Comparison of ENCODE assay signal across 8 mouse cellular contexts in genomic region chr15:101191459-101192259, GRCm38 (mm10). TPM values are rescaled to one million over a fixed set of nuclear protein-coding genes. Genes with fewer than 3 reads are reported as not detected.
A peak's percentile ranks its signal among the peaks of the same experiment; 100 is the strongest.
DNase-seq lines count a peak whose midpoint lies in the region; ATAC-seq lines count a peak whose summit lies in the region.

No protein-coding gene starts in this region.

- ATAC-seq in hindbrain, embryonic 12.5 days (ENCODE audit: low FRiP score), result peak; percentile 32; the same call in 1 of the 2 replicates
- ATAC-seq in forebrain, embryonic 15.5 days (replicated peaks), result peak; percentile 85
- ATAC-seq in hematopoietic stem cell, adult 5-6 weeks (replicated peaks in 1 of 2; ENCODE audit: insufficient read depth in 1 of 2, low FRiP score in 2 of 2, low TSS enrichment in 1 of 2, low read depth in 1 of 2, poor library complexity in 2 of 2, severe bottlenecking in 2 of 2), result peak; percentile 18 to 23; a peak in 1 of 4 replicates
- ATAC-seq in stomach, embryonic 14.5 days (ENCODE audit: insufficient number of reproducible peaks, insufficient read depth, low FRiP score, low read depth), result no peak

- H3K27me3 ChIP-seq in hindbrain, embryonic 12.5 days, result no peaks in the 10 kb centered on the region
- no peaks in the 10 kb centered on the region for H3K27me3 ChIP-seq in hindbrain, embryonic 10.5 days (ENCODE audit: insufficient read depth, poor library complexity, severe bottlenecking)
- no peaks in the 10 kb centered on the region for H3K27me3 ChIP-seq in forebrain, embryonic 15.5 days
- no peaks in the 10 kb centered on the region for H3K27me3 ChIP-seq in stomach, embryonic 14.5 days (ENCODE audit: control insufficient read depth, insufficient read depth, low read length)

- H3K9ac ChIP-seq in hindbrain, embryonic 12.5 days, result no peak overlapping the region
- no peak overlapping the region for H3K9ac ChIP-seq in forebrain, embryonic 15.5 days (replicated peaks)
- no peak overlapping the region for H3K9ac ChIP-seq in stomach, embryonic 14.5 days (replicated peaks; ENCODE audit: low read depth, low read length)

- peaks cover 40% of the 10 kb centered on the region for H3K4me1 ChIP-seq in hindbrain, embryonic 12.5 days
- H3K4me1 ChIP-seq in hindbrain, embryonic 10.5 days (replicated peaks), result peaks cover 31% of the 10 kb centered on the region
- peaks cover 28% of the 10 kb centered on the region for H3K4me1 ChIP-seq in forebrain, embryonic 15.5 days
- H3K4me1 ChIP-seq in stomach, embryonic 14.5 days (ENCODE audit: control insufficient read depth, insufficient read depth, low read length), result peaks cover 20% of the 10 kb centered on the region

- peak overlapping the region; percentile 35; the same call in 1 of the 2 replicates for H3K27ac ChIP-seq in hindbrain, embryonic 12.5 days
- H3K27ac ChIP-seq in hindbrain, embryonic 10.5 days, result no peak overlapping the region
- 0 out of 2 replicates have a peak overlapping the region, but pooled peaks have one; percentile 17 for H3K27ac ChIP-seq in forebrain, embryonic 15.5 days (replicated peaks)
- peak overlapping the region; percentile 33; the same call in 1 of the 2 replicates for H3K27ac ChIP-seq in stomach, embryonic 14.5 days (ENCODE audit: low read length)

- 23% methylated on average over 13 of the region's 13 CpGs for WGBS in hindbrain, embryonic 12.5 days
- 29% methylated on average over 13 of the region's 13 CpGs for WGBS in hindbrain, embryonic 10.5 days
- WGBS in forebrain, embryonic 15.5 days, result 5% methylated on average over 13 of the region's 13 CpGs
- WGBS in stomach, embryonic 14.5 days, result 31% methylated on average over 13 of the region's 13 CpGs

- no peaks in the 10 kb centered on the region for H3K9me3 ChIP-seq in hindbrain, embryonic 12.5 days (replicated peaks)
- no peaks in the 10 kb centered on the region for H3K9me3 ChIP-seq in hindbrain, embryonic 10.5 days
- H3K9me3 ChIP-seq in forebrain, embryonic 15.5 days, result no peaks in the 10 kb centered on the region
- no peaks in the 10 kb centered on the region for H3K9me3 ChIP-seq in stomach, embryonic 14.5 days (ENCODE audit: control insufficient read depth, low read depth, low read length)

- H3K36me3 ChIP-seq in hindbrain, embryonic 12.5 days, result peaks cover 30% of the 10 kb centered on the region
- peaks cover 39% of the 10 kb centered on the region for H3K36me3 ChIP-seq in hindbrain, embryonic 10.5 days
- H3K36me3 ChIP-seq in forebrain, embryonic 15.5 days, result peaks cover 23% of the 10 kb centered on the region
- peaks cover 22% of the 10 kb centered on the region for H3K36me3 ChIP-seq in stomach, embryonic 14.5 days (ENCODE audit: control insufficient read depth, insufficient read depth, low read length)

- DNase-seq in hindbrain, embryonic 10.5 days (ENCODE audit: low spot score), result no peak
- DNase-seq in adrenal gland, adult (ENCODE audit: inconsistent age in 2 of 2, low spot score in 1 of 2), result peak; percentile 81 to 93
- peak; percentile 92 for DNase-seq in lung, postnatal 36 days
- DNase-seq in thymus, postnatal 14 days, result no peak

- H3K4me3 ChIP-seq in hindbrain, embryonic 12.5 days, result no peak overlapping the region
- H3K4me3 ChIP-seq in hindbrain, embryonic 10.5 days, result no peak overlapping the region
- no peak overlapping the region for H3K4me3 ChIP-seq in forebrain, embryonic 15.5 days
- no peak overlapping the region for H3K4me3 ChIP-seq in stomach, embryonic 14.5 days (ENCODE audit: low read depth, low read length)

- H3K4me2 ChIP-seq in hindbrain, embryonic 12.5 days (replicated peaks), result no peak overlapping the region
- no peak overlapping the region for H3K4me2 ChIP-seq in forebrain, embryonic 15.5 days (replicated peaks)
- no peak overlapping the region for H3K4me2 ChIP-seq in stomach, embryonic 14.5 days (replicated peaks; ENCODE audit: low read depth, low read length)

RNA-seq across cellular contexts. Expression of gene Acvr1b, which starts 17.8 kb away (rescaled TPM):
- 12.2 and 15.5 TPM in 2 replicates for polyA plus RNA-seq in hindbrain, embryonic 12.5 days (2016; fragmentation: Nextera tagmentation; extraction: Ambion mirVana)
- 6.3 and 10.9 TPM in 2 replicates for polyA plus RNA-seq in hindbrain, embryonic 10.5 days (2016; fragmentation: Nextera tagmentation; extraction: Ambion mirVana)
- 22.6 and 22.8 TPM in 2 replicates for polyA plus RNA-seq in forebrain, embryonic 15.5 days (2015; fragmentation: Nextera tagmentation; extraction: Ambion mirVana)
- 19.6 and 25.5 TPM in 2 replicates for total RNA-seq in hematopoietic stem cell, adult 5-6 weeks (2017)
- 11.5 and 14.5 TPM in 2 replicates for polyA plus RNA-seq in stomach, embryonic 14.5 days (2014; fragmentation: Nextera tagmentation; extraction: Ambion mirVana)

RNA-seq across cellular contexts. Expression of gene Grasp, which starts 32.3 kb away (rescaled TPM):
- polyA plus RNA-seq in hindbrain, embryonic 12.5 days (2016; fragmentation: Nextera tagmentation; extraction: Ambion mirVana), result 4.8 and 8.2 TPM in 2 replicates
- polyA plus RNA-seq in hindbrain, embryonic 10.5 days (2016; fragmentation: Nextera tagmentation; extraction: Ambion mirVana), result 5.5 and 5.8 TPM in 2 replicates
- polyA plus RNA-seq in forebrain, embryonic 15.5 days (2015; fragmentation: Nextera tagmentation; extraction: Ambion mirVana), result 1.3 and 1.7 TPM in 2 replicates
- 6.6 and 7.8 TPM in 2 replicates for total RNA-seq in hematopoietic stem cell, adult 5-6 weeks (2017)
- 6.4 and 7.2 TPM in 2 replicates for polyA plus RNA-seq in stomach, embryonic 14.5 days (2014; fragmentation: Nextera tagmentation; extraction: Ambion mirVana)

Comparison
In these comparisons a context has a peak if more than half of its experiments do, and no peak if none do; other contexts are left out.
1. DNase-seq: peak in adrenal gland, adult (2 of 2) and lung, postnatal 36 days (single experiment); none in hindbrain, embryonic 10.5 days (single experiment) and thymus, postnatal 14 days (single experiment).